22 mouse cellular contexts compared by ENCODE assay signal in genomic region chr13:51336726-51337125, GRCm38 (mm10).
DNase-seq lines count a peak whose midpoint lies in the region; ATAC-seq lines count a peak whose summit lies in the region.
"Had no signal": no experiment of that assay in that cellular context is flagged by ENCODE, and none has a peak within 500 bp of the region (broad histone marks: within the 10 kb centered on the region; RNA-seq: fewer than 3 reads in every experiment).

No protein-coding gene starts in this region.

- H3K27ac ChIP-seq in embryonic facial prominence, embryonic 12.5 days = peak overlapping the region; percentile 55; the same call in 1 of the 2 replicates
- H3K27ac ChIP-seq in embryonic facial prominence, embryonic 10.5 days (replicated peaks) = no peak overlapping the region; the same call in 1 of the 2 replicates
- H3K27ac ChIP-seq in embryonic facial prominence, embryonic 14.5 days (replicated peaks; ENCODE audit: low read depth, low read length) = peak overlapping the region; percentile 72
- H3K27ac ChIP-seq: forebrain, embryonic 12.5 days; forebrain, embryonic 15.5 days; heart, embryonic 10.5 days; heart, embryonic 13.5 days; hindbrain, embryonic 12.5 days; hindbrain, embryonic 15.5 days had no signal

- intact Hi-C loops in heart, postnatal 36 days (cut with DNase I) = no loop called here

- DNase-seq in embryonic facial prominence, embryonic 10.5 days (ENCODE audit: low spot score) = no peak
- DNase-seq in heart, adult 9 months (ENCODE audit: low spot score in 2 of 2) = peak; percentile 30 to 54
- no peak for DNase-seq in heart, postnatal 36 days
- no peak for DNase-seq in embryonic facial prominence, embryonic 14.5 days (ENCODE audit: low spot score)
- DNase-seq in adrenal gland, adult (ENCODE audit: inconsistent age in 2 of 2, low spot score in 1 of 2) = no peak
- no peak for DNase-seq in left cerebral cortex, adult 8-10 months (ENCODE audit: low spot score in 2 of 2)
- DNase-seq: adrenal gland, postnatal 10 days; cerebellum, adult 18-20 months; cerebellum, adult 9-10 months; cerebellum, postnatal 14 days; gastrocnemius, postnatal 10 days; kidney, adult 2 months had no signal

- H3K27me3 ChIP-seq in embryonic facial prominence, embryonic 12.5 days = no peaks in the 10 kb centered on the region
- H3K27me3 ChIP-seq in embryonic facial prominence, embryonic 10.5 days (replicated peaks; ENCODE audit: low read depth, poor library complexity, severe bottlenecking) = no peaks in the 10 kb centered on the region
- no peaks in the 10 kb centered on the region for H3K27me3 ChIP-seq in embryonic facial prominence, embryonic 14.5 days (replicated peaks; ENCODE audit: control insufficient read depth, insufficient read depth, low read length)
- H3K27me3 ChIP-seq: forebrain, embryonic 12.5 days; forebrain, embryonic 15.5 days; heart, embryonic 13.5 days; hindbrain, embryonic 12.5 days; hindbrain, embryonic 15.5 days had no signal

- H3K9ac ChIP-seq in embryonic facial prominence, embryonic 12.5 days = no peak overlapping the region
- no peak overlapping the region for H3K9ac ChIP-seq in embryonic facial prominence, embryonic 14.5 days (ENCODE audit: low read depth, low read length)
- H3K9ac ChIP-seq: forebrain, embryonic 12.5 days; forebrain, embryonic 15.5 days; heart, embryonic 13.5 days; hindbrain, embryonic 12.5 days; hindbrain, embryonic 15.5 days had no signal

- H3K4me2 ChIP-seq in embryonic facial prominence, embryonic 12.5 days (replicated peaks) = no peak overlapping the region
- H3K4me2 ChIP-seq in embryonic facial prominence, embryonic 14.5 days (ENCODE audit: low read depth, low read length) = no peak overlapping the region
- H3K4me2 ChIP-seq: forebrain, embryonic 12.5 days; forebrain, embryonic 15.5 days; heart, embryonic 13.5 days; hindbrain, embryonic 12.5 days; hindbrain, embryonic 15.5 days had no signal

- 52% methylated on average over 5 of the region's 5 CpGs for WGBS in embryonic facial prominence, embryonic 12.5 days
- 67% methylated on average over 5 of the region's 5 CpGs for WGBS in embryonic facial prominence, embryonic 10.5 days
- WGBS in embryonic facial prominence, embryonic 14.5 days = 46% methylated on average over 5 of the region's 5 CpGs

- no peak for ATAC-seq in embryonic facial prominence, embryonic 12.5 days (ENCODE audit: insufficient number of reproducible peaks, insufficient read depth, low FRiP score, low TSS enrichment)
- ATAC-seq in embryonic facial prominence, embryonic 14.5 days (ENCODE audit: low read depth) = no peak
- ATAC-seq: activated CD4-positive, CD25-positive, alpha-beta regulatory T cell, adult 4 months; forebrain, embryonic 15.5 days; intestine, postnatal 0 days had no signal

- H3K4me3 ChIP-seq in embryonic facial prominence, embryonic 12.5 days = no peak overlapping the region
- H3K4me3 ChIP-seq in embryonic facial prominence, embryonic 10.5 days = no peak overlapping the region
- H3K4me3 ChIP-seq in embryonic facial prominence, embryonic 14.5 days (ENCODE audit: low read depth, low read length) = no peak overlapping the region
- H3K4me3 ChIP-seq: erythroblast, embryonic 14.5 days; forebrain, embryonic 12.5 days; forebrain, embryonic 15.5 days; heart, embryonic 10.5 days; heart, embryonic 13.5 days; hindbrain, embryonic 12.5 days; hindbrain, embryonic 15.5 days had no signal

- no peaks in the 10 kb centered on the region for H3K36me3 ChIP-seq in embryonic facial prominence, embryonic 12.5 days
- H3K36me3 ChIP-seq in embryonic facial prominence, embryonic 10.5 days (replicated peaks) = no peaks in the 10 kb centered on the region
- no peaks in the 10 kb centered on the region for H3K36me3 ChIP-seq in embryonic facial prominence, embryonic 14.5 days (ENCODE audit: control insufficient read depth, insufficient read depth, low read length)
- H3K36me3 ChIP-seq: forebrain, embryonic 12.5 days; forebrain, embryonic 15.5 days; heart, embryonic 10.5 days; heart, embryonic 13.5 days; hindbrain, embryonic 12.5 days; hindbrain, embryonic 15.5 days had no signal

- peaks cover 11% of the 10 kb centered on the region; the same call in 1 of the 2 replicates for H3K4me1 ChIP-seq in embryonic facial prominence, embryonic 12.5 days
- H3K4me1 ChIP-seq in embryonic facial prominence, embryonic 10.5 days = peaks cover 7% of the 10 kb centered on the region
- H3K4me1 ChIP-seq in embryonic facial prominence, embryonic 14.5 days (ENCODE audit: control insufficient read depth, insufficient read depth, low read length) = peaks cover 22% of the 10 kb centered on the region; the same call in 1 of the 2 replicates
- H3K4me1 ChIP-seq: forebrain, embryonic 15.5 days; heart, embryonic 10.5 days; hindbrain, embryonic 12.5 days; hindbrain, embryonic 15.5 days had no signal

- H3K9me3 ChIP-seq in embryonic facial prominence, embryonic 12.5 days = no peaks in the 10 kb centered on the region
- peaks cover 5% of the 10 kb centered on the region for H3K9me3 ChIP-seq in embryonic facial prominence, embryonic 10.5 days
- 0 out of 2 replicates have a peak, but pooled peaks cover 4% of the 10 kb centered on the region for H3K9me3 ChIP-seq in embryonic facial prominence, embryonic 14.5 days (ENCODE audit: control insufficient read depth, low read length)
- H3K9me3 ChIP-seq: forebrain, embryonic 12.5 days; forebrain, embryonic 15.5 days; heart, embryonic 10.5 days; hindbrain, embryonic 15.5 days had no signal

Comparison
In these comparisons a context has a peak if more than half of its experiments do, and no peak if none do; other contexts are left out.
1. DNase-seq: peak in heart, adult 9 months (2 of 2); none in embryonic facial prominence, embryonic 10.5 days (single experiment), heart, postnatal 36 days (0 of 2), embryonic facial prominence, embryonic 14.5 days (single experiment), adrenal gland, adult (0 of 2) and left cerebral cortex, adult 8-10 months (0 of 2).